Mouse (Mus musculus) olfactory bulb, adult 2 months (tissue): Measurements from ENCODE around the gene Tulp2.

Experiments
- CTCF ChIP-seq: fragments of 200-500 bp; IDR thresholded peaks from 2 replicates; pipeline ENCODE4 v1.5.1; 2012; ENCODE audit warnings: low read depth, mild to moderate bottlenecking, low read length, moderate library complexity; ENCODE audit not compliant: insufficient read depth
- POLR2A ChIP-seq: fragments of 200-500 bp; IDR thresholded peaks from 2 replicates; pipeline ENCODE4 v1.6.1; 2012; ENCODE audit warnings: mild to moderate bottlenecking, low read depth, low read length, moderate library complexity; ENCODE audit not compliant: insufficient read depth

DNA sequence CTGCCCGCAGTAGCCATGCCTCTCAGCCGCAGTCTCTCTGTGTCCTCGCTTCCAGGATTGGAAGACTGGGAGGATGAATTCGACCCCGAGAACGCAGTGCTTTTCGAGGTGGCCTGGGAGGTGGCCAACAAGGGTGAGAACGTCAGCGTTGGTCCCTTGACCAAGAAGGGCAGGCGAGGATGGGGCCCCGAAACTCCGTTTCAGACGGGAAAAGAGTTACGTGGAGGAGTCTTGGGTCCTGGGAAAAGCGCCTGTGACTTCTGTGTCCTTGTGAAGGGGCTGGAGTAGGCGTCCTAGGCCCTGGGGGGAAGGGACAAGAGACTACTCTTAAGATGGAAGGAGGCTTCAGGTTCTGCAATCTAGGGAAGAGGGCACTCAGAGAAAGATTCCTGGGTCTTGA is 46.6 kb upstream of the Tulp2 start:
- TF ChIP-seq CTCF (no peak), POLR2A (no peak)
